Mouse (Mus musculus) gastrocnemius, adult 2 months (tissue): ENCODE results near the gene Phtf1. TPM values are rescaled to one million over a fixed set of nuclear protein-coding genes. Genes with fewer than 3 reads are reported as not detected.

Experiments used
- DNase-seq: peaks from one replicate; pipeline ENCODE4 v3.0.0; 2022
- H3K27ac ChIP-seq: fragments of 200-600 bp; 2 replicates; pipeline ENCODE4 v1.8.1; 2022; ENCODE audit warnings: mild to moderate bottlenecking
- H3K4me3 ChIP-seq: fragments of 200-600 bp; 2 replicates; pipeline ENCODE4 v1.8.1; 2022; ENCODE audit warnings: mild to moderate bottlenecking, moderate library complexity
- CTCF ChIP-seq: fragments of 200-600 bp; IDR thresholded peaks from 2 replicates; pipeline ENCODE4 v1.8.1; 2022; ENCODE audit warnings: antibody characterized with exemption, mild to moderate bottlenecking, moderate library complexity
- intact Hi-C: fragments of 180-260 bp; cut with DNase I; formaldehyde crosslinking; loops from one replicate; pipeline ENCODE4 v1.15.1; 2025
- total RNA-seq, 2 experiments: library from RNA; stranded (reverse); gene quantifications; 2 replicates each; pipeline ENCODE4 v1.2.3; 2021

Gene Phtf1
- total RNA-seq, 2 experiments from 2014 or later, result 3.5 to 4.2 TPM

DNA sequence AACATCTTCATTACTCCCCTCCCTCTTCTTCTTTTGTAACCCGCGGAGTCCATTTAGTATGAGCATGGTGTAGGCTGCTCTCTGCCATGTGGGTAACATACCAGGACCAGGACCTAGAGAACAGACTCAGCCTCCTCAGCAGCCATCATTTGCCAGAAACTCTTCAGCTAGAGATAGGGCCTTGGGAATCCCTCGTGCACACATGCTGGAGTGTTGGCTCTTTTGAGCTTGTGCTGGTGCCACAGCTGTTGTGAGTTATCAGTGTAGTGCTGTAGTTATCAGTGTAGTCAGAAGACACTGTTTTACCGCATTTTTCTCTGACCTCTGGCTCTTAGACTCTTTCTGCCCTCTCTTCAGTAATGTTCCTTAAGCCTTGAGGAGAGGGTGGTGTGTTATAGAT, 21.4 kb downstream of the Phtf1 start:
- H3K4me3 ChIP-seq, result no peak overlapping the region
- no peak for TF ChIP-seq CTCF
- intact Hi-C loops, result no loop called here
- no peak for DNase-seq
- no peak overlapping the region for H3K27ac ChIP-seq

DNA sequence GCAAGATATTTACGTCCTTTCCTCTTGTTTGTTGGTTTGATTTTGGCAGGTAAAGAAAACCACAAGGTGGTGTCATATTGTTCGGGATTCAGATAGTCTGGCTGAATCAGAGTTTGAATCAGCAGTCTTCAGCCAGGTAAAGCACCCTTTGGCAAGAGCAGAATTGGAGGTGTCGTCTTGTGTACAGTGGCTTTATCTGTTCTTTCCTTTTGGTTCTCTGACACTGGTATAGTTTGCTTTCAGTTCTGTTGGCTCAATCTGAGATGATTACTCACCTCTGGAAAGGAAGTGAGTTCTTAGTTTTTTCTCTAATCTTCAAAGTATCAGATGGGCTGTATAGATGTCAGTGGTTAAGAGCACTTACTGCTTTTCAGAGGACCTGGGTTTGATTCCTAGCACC, 23.4 kb downstream of the Phtf1 start:
- DNase-seq, result no peak
- no peak for TF ChIP-seq CTCF
- no peak overlapping the region for H3K4me3 ChIP-seq
- H3K27ac ChIP-seq, result no peak overlapping the region
- intact Hi-C loops, result no loop called here

DNA sequence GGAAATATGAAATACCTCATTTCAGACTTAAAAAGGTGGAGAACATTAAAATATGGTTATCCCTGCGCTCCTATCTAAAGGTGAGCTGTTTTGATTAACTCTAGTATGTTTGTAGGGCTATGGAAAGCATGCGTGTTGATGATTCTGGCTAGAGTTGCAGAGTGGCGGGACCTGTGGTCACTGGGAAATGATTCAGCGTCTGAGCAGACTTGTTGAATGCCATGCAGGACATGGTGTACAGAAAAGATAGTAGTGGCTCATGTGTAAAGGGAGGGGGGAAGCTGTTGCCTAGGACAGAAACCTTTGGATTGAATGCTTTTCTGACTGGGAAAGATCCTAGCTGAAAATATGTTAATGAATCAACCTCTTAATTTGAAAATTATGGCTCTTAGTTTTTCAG, 30.8 kb downstream of the Phtf1 start:
- intact Hi-C loops, result no loop called here
- TF ChIP-seq CTCF, result no peak
- H3K27ac ChIP-seq, result no peak overlapping the region
- no peak overlapping the region for H3K4me3 ChIP-seq
- DNase-seq, result no peak

DNA sequence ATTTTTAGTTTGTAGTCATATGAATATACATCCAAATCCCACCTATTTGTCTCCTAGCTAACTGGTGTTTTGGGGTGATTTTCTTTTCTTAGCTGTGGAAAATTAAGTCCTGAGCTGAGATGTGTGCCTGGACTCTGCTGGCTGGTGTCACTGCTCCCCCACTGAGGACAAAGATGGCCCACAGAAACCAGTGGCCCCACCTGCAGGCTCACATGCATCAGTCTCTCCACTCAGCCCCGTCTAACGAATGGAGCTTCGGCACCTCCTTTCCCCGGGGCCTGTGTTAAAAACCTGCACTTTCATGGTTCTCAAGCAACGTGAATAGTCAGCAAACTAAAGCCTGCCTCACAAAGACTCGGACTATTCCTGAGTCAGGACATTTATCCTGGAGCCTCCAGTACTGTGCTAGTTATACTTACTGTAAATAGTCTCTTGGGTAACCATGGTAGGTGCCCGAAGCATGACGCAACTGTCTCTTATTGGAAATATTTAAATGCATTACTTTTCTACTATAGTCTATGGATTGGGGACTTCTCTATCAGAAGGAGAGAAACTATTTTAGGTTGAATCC, 39.1 kb downstream of the Phtf1 start:
- DNase-seq, result no peak
- Histone ChIP-seq H3K27ac (no peak overlapping the region), H3K4me3 (no peak overlapping the region)
- no peak for TF ChIP-seq CTCF
- intact Hi-C loops, result no loop called here

DNA sequence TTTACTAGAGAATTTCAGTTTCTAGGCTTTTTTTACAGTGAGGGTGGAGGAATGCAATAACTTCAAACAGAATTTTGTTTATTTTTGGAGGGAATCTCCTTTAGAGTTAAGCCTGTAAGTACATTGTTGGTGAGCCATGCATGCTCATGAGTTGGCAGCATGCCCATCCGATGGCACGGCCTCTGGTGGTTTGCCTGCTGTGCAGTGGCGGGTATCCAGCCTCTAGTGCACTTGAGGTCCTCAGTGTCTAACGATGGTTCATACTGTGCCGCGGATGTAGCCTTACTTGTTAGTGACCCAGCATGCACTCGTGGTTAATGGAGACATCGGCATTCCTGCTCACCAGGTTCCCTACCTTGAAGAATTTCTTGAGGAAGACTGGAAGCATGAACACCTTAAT, 39.6 kb downstream of the Phtf1 start:
- Histone ChIP-seq H3K4me3 (no peak overlapping the region), H3K27ac (no peak overlapping the region)
- TF ChIP-seq CTCF, result no peak
- intact Hi-C loops, result no loop called here
- no peak for DNase-seq

DNA sequence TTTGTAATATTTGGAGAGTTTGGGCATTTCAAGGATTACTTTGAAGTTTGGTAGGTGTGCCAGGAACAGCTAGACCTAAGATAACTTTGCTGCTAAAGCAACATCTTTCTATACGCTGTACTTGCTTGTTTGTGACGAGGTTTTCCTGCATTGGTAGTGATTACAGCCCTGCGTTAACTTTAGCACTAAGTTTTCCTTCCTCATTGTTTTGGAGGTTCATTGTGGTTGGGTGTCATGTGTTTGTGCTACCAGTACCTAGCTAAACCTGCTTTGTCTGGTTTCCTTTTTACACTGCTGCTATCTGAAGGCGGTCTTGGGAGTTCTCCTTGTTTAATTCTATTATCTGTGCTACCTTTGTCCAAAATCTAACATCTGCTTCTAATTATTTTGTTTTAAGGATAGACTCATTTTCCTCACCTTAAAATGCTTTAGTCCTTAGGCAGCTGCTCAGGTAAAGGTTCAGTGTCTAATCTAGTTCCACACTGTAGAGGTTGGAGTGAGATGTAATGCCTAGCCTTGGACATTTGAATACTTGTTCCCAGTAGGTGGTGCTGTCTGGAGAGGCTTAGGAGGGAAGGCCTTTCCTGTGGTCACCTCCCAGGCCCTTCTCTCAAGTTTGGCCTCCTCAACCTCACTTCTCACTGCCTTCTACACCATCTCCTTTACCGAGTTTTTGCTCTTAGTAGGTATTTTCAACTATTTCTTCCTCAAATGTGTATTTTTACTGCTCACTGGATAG, 42.2 kb downstream of the Phtf1 start:
- intact Hi-C loops, result no loop called here
- peak; percentile 41 for TF ChIP-seq CTCF
- Histone ChIP-seq H3K4me3 (no peak overlapping the region), H3K27ac (no peak overlapping the region)
- DNase-seq, result no peak

DNA sequence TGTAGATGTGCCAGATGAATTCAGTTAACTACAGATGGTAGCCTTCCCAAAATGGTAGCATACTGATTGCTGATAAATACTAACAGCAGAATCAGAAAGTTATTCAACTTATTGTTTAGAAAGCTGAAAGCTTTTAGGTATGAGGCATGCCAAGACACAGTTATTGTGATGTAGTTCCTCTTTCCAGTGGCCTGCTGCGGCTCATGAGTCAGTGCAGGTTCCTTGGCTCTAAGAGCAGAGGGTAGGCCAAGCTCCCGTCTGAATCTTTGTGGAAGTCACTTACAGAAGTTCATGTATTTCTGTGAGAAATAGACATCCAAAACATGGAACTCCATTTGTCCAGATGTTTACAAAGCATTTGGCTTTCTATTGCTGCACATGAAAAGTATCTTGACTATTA, 44.1 kb downstream of the Phtf1 start:
- H3K4me3 ChIP-seq, result no peak overlapping the region
- no peak for DNase-seq
- no peak overlapping the region for H3K27ac ChIP-seq
- intact Hi-C loops, result no loop called here
- no peak for TF ChIP-seq CTCF

DNA sequence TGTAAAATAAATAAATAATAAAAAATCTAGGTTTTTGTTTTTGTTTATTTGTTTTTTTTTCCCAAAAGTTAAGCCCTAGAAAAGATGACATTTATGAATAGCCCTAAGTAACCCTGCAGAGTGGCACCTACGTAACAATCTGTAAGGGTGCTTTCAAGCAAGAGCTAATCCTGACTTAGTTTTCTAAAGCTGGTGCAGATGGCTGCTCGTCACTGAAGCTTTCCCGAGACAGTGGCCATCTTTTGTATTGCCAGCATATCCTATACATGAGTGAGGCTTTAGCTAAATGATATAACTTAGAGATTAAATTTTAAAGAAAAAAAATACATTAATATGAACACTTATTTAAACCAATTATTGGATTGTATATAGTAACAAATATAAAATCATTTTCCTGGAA, 50.0 kb downstream of the Phtf1 start:
- intact Hi-C loops, result loop anchor here (5.0 kb wide), 1 partner anchor 424 kb away; no protein-coding TSS in a partner anchor
- TF ChIP-seq CTCF, result no peak
- Histone ChIP-seq H3K27ac (no peak overlapping the region), H3K4me3 (no peak overlapping the region)
- DNase-seq, result no peak

DNA sequence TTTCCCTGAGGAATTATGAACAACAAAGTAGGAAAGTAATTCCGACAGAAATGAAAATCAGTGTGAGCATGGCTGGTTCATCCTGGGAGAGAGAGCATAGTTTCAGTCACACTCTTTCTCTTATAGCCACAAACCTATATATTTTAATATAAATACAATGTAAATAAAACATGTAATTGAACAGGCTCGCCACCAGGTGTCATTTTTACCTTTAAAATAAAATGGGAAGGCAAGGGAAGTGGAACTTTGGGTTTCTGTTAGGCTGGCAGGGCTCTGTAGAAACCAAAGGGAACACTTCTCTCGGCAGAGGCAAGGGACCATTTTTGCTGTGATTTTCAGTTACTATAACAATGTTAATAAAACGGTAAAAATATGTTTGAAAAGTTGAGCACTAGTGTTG, 51.5 kb downstream of the Phtf1 start:
- no peak for DNase-seq
- intact Hi-C loops, result loop anchor here (5.0 kb wide), 1 partner anchor 423 kb away; no protein-coding TSS in a partner anchor
- peak; percentile 41 for TF ChIP-seq CTCF
- no peak overlapping the region for H3K27ac ChIP-seq
- no peak overlapping the region for H3K4me3 ChIP-seq

DNA sequence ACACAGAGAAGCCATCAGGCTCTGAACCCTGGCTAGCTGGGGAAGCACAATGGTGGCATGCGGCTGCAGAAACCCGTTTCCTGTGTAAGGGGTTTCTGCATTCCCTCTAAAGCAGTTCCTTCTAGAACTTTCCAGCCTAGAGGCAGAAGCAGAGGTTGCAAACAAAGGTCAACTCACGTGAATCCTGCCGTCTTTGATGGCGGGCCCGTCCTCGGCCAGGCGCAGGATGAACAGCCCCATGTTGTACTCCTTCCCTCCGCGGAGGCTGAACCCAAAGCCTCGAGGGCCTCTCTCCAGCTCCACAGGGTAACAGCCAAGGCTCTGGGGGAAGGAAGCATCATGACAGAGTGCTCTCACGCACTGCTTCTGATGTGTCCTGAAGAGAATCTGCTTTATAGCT, 52.2 kb downstream of the Phtf1 start:
- H3K4me3 ChIP-seq, result no peak overlapping the region
- no peak for TF ChIP-seq CTCF
- intact Hi-C loops, result no loop called here

DNA sequence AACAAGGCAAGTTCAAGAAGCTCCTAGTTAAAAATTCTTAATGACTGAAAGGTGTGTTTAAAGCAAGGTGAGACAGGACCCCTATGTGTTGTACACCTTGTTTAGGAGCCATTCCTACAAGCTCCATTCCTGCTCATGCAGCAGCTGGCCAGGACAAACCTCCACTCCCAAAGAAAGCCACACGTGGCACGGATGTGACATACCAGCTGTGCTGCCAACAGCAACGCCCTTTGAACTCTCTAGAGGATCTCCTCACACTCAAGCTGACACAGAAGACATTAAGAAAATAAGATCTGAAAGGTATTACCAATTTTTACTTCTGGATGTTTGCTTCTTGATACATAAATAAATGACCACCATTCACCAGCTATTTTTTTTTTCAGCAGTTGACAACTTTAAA, 59.0 kb downstream of the Phtf1 start:
- no peak overlapping the region for H3K4me3 ChIP-seq
- TF ChIP-seq CTCF, result no peak
- intact Hi-C loops, result no loop called here
- no peak for DNase-seq
- no peak overlapping the region for H3K27ac ChIP-seq

More for the DNA sequence above, 52.2 kb downstream of the Phtf1 start:
- H3K27ac ChIP-seq, result no peak overlapping the region
- DNase-seq, result no peak

DNA sequence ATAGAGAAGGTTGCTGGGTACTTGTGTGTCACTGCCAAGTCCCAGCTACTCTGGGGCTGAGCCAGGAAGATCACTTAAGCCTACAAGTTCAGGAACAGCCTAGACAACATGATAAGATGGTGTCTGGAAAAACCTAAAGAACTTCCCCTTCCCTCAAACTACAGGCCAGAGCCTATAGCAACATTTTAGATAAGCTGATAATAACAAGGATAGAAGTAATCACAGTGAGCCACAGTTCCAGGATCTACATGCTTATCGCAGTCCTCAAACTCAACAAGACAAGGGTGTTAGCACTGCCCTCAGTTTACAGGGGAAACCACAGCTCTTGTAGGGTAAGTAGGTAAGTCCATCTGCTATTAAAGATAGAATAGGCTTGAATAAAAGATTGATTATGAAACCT, 64.2 kb downstream of the Phtf1 start:
- no peak for TF ChIP-seq CTCF
- DNase-seq, result no peak
- Histone ChIP-seq H3K4me3 (no peak overlapping the region), H3K27ac (no peak overlapping the region)
- intact Hi-C loops, result no loop called here

DNA sequence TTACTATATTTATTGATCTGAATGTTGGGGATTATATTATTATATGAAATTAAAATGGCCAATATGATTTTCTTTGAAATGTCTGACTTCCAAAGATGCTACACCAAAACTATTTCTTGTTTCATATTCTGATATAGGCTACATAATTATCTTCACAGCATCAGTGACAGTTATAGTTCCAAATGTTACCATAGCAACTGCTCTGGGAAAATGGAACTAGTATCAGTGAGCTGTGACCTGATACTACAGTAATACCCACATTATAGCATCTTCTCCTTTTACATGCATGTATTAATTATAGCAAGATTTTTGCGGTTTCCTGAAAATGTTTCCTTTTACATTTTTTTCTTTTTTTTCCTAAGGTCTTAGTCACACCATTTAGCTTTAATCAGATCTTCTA, 64.8 kb downstream of the Phtf1 start:
- intact Hi-C loops, result no loop called here
- no peak for DNase-seq

DNA sequence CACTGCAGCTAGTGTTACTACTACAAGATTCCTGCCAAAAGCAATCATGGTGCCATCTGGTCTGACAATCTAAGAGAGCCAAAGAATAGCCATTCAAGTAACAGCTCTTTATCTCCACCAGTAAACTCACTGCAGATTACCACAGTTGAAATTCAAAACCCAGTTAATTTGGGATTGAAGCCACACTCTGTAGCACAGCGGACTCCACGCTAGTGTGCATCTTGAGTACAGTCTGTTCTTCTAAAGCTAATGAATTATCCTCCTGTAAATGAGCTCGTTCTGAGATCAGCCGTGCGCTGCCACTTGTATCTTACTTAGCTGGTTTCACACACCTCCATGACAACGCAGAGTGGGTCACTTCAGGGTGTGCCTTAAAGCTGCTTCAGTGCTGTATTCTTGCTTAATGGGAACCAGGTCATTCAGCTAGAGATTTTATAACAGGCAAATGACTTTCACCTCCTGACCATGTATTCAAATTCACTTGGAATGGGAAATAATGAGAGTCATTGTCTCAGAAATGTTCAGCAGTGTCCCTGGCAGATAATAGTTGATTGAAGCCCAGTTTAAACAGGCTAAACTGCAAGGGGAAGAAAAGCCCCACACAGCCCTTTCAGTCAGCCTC, 91.2 kb downstream of the Phtf1 start:
- no peak overlapping the region for H3K27ac ChIP-seq
- no peak for DNase-seq
- intact Hi-C loops, result no loop called here
- peak overlapping the region; percentile 17; the same call in 1 of the 2 replicates for H3K4me3 ChIP-seq
- no peak for TF ChIP-seq CTCF

More for the DNA sequence above, 64.8 kb downstream of the Phtf1 start:
- Histone ChIP-seq H3K27ac (no peak overlapping the region), H3K4me3 (no peak overlapping the region)
- TF ChIP-seq CTCF, result no peak
